Comparison of ENCODE assay signal across 23 mouse cellular contexts in the genomic region with DNA sequence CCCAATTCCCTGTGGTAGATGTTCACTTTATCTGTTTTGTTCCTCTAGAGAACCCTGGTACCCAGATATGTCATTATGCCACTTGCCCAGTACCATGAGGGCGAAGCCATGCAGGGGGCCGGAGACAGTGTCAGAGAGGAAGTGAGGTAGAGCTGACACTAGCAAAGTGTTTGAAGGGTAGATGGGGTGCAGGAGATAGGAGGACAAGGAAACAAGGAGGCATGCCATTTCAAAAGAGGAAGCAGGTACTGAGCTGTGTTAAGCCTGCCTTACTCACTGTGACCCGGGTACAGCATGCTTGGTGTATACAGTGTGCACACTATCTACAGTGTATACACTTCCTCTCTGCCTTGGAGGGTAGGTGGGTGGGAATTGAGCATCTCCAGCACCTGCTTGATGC. TPM values are rescaled to one million over a fixed set of nuclear protein-coding genes. Genes with fewer than 3 reads are reported as not detected.
DNase-seq lines count a peak whose midpoint lies in the region; ATAC-seq and TF ChIP-seq lines count a peak whose summit lies in the region.
"Had no signal": no experiment of that assay in that cellular context is flagged by ENCODE, and none has a peak within 500 bp of the region (broad histone marks: within the 10 kb centered on the region; RNA-seq: fewer than 3 reads in every experiment).

No protein-coding gene starts in this region.

- WGBS in liver, embryonic 14.5 days (ENCODE audit: insufficient replicate concordance), result 14% methylated on average over 3 of the region's 3 CpGs
- WGBS in liver, embryonic 12.5 days (ENCODE audit: insufficient replicate concordance), result 35% methylated on average over 3 of the region's 3 CpGs
- WGBS in midbrain, embryonic 14.5 days, result 95% methylated on average over 3 of the region's 3 CpGs

- no peak for TF ChIP-seq CTCF in liver, embryonic 14.5 days (IDR thresholded peaks at IDR 0.05; ENCODE audit: low read depth)

- H3K4me2 ChIP-seq in liver, embryonic 14.5 days (ENCODE audit: low read depth), result no peak overlapping the region
- H3K4me2 ChIP-seq in liver, embryonic 12.5 days, result no peak overlapping the region
- no peak overlapping the region for H3K4me2 ChIP-seq in midbrain, embryonic 14.5 days (ENCODE audit: low read length)
- H3K4me2 ChIP-seq: hindbrain, embryonic 14.5 days; midbrain, embryonic 11.5 days; stomach, embryonic 15.5 days had no signal

- ATAC-seq in liver, embryonic 14.5 days (ENCODE audit: insufficient read depth), result peak; percentile 28; the same call in 1 of the 2 replicates
- ATAC-seq in liver, embryonic 12.5 days, result no peak
- peak; percentile 91 for ATAC-seq in common myeloid progenitor, adult 5-6 weeks (replicated peaks; ENCODE audit: low read depth, poor library complexity, severe bottlenecking)
- ATAC-seq in megakaryocyte-erythroid progenitor cell, adult 5-6 weeks (replicated peaks; ENCODE audit: low FRiP score, low TSS enrichment, poor library complexity, severe bottlenecking), result peak; percentile 53; the same call in 1 of the 2 replicates
- no peak for ATAC-seq in midbrain, embryonic 14.5 days (ENCODE audit: low FRiP score, low TSS enrichment)
- ATAC-seq: forebrain, embryonic 16.5 days; intestine, postnatal 0 days had no signal

- H3K9ac ChIP-seq in liver, embryonic 14.5 days (replicated peaks), result no peak overlapping the region
- H3K9ac ChIP-seq in liver, embryonic 12.5 days, result no peak overlapping the region
- no peak overlapping the region for H3K9ac ChIP-seq in midbrain, embryonic 14.5 days (replicated peaks; ENCODE audit: low read length)
- H3K9ac ChIP-seq: hindbrain, embryonic 14.5 days; stomach, embryonic 15.5 days had no signal

- no peak for TF ChIP-seq EP300 in liver, embryonic 14.5 days (IDR thresholded peaks at IDR 0.05; ENCODE audit: low read depth)

- no peaks in the 10 kb centered on the region for H3K9me3 ChIP-seq in liver, embryonic 14.5 days (ENCODE audit: control insufficient read depth, low read length)
- H3K9me3 ChIP-seq in liver, embryonic 12.5 days (replicated peaks), result no peaks in the 10 kb centered on the region
- 0 out of 2 replicates have a peak, but pooled peaks cover 5% of the 10 kb centered on the region for H3K9me3 ChIP-seq in midbrain, embryonic 14.5 days (ENCODE audit: control insufficient read depth, low read length)
- H3K9me3 ChIP-seq: stomach, embryonic 15.5 days had no signal

- H3K27me3 ChIP-seq in liver, embryonic 14.5 days (ENCODE audit: control insufficient read depth, insufficient read depth, low read length), result no peaks in the 10 kb centered on the region
- H3K27me3 ChIP-seq in liver, embryonic 12.5 days (replicated peaks), result no peaks in the 10 kb centered on the region; the same call in 1 of the 2 replicates
- H3K27me3 ChIP-seq in midbrain, embryonic 14.5 days (ENCODE audit: control insufficient read depth, insufficient read depth, low read length), result no peaks in the 10 kb centered on the region
- H3K27me3 ChIP-seq: stomach, embryonic 15.5 days had no signal

- no peak overlapping the region for H3K4me3 ChIP-seq in liver, embryonic 14.5 days (ENCODE audit: insufficient read depth in 1 of 2, low read depth in 2 of 2, low read length in 2 of 2)
- no peak overlapping the region for H3K4me3 ChIP-seq in liver, embryonic 12.5 days
- H3K4me3 ChIP-seq in midbrain, embryonic 14.5 days (replicated peaks; ENCODE audit: low read depth, low read length), result no peak overlapping the region
- H3K4me3 ChIP-seq: embryonic facial prominence, embryonic 10.5 days; erythroblast, embryonic 14.5 days; limb, embryonic 10.5 days; stomach, embryonic 15.5 days had no signal

- peaks cover 0 to 3% of the 10 kb centered on the region in 2 experiments; a peak in 1 of 4 replicates for H3K4me1 ChIP-seq in liver, embryonic 14.5 days (replicated peaks; ENCODE audit: control insufficient read depth in 2 of 2, insufficient read depth in 2 of 2, low read length in 1 of 2)
- H3K4me1 ChIP-seq in liver, embryonic 12.5 days, result no peaks in the 10 kb centered on the region; the same call in 1 of the 2 replicates
- H3K4me1 ChIP-seq in midbrain, embryonic 14.5 days (ENCODE audit: control insufficient read depth, insufficient read depth, low read length), result no peaks in the 10 kb centered on the region

- no peaks in the 10 kb centered on the region for H3K36me3 ChIP-seq in liver, embryonic 14.5 days (replicated peaks; ENCODE audit: control insufficient read depth, insufficient read depth, low read depth)
- H3K36me3 ChIP-seq in liver, embryonic 12.5 days, result no peaks in the 10 kb centered on the region
- H3K36me3 ChIP-seq in midbrain, embryonic 14.5 days (ENCODE audit: control insufficient read depth, insufficient read depth, low read length), result no peaks in the 10 kb centered on the region

- H3K27ac ChIP-seq in liver, embryonic 14.5 days, result no peak overlapping the region
- H3K27ac ChIP-seq in liver, embryonic 12.5 days, result no peak overlapping the region
- H3K27ac ChIP-seq in midbrain, embryonic 14.5 days (replicated peaks; ENCODE audit: low read depth, low read length), result no peak overlapping the region
- H3K27ac ChIP-seq: embryonic facial prominence, embryonic 10.5 days; hindbrain, embryonic 14.5 days; limb, embryonic 10.5 days; stomach, embryonic 15.5 days had no signal

- DNase-seq in liver, embryonic 14.5 days (ENCODE audit: low read depth in 3 of 3, low spot score in 3 of 3), result no peak
- DNase-seq in CD4-positive helper T cell, adult 2 months (ENCODE audit: low read depth, low spot score), result peak; percentile 11
- DNase-seq in retina, postnatal 1 day, result no peak
- no peak for DNase-seq in left cerebral cortex, adult 8-10 months (ENCODE audit: low spot score in 2 of 2)
- no peak for DNase-seq in midbrain, embryonic 14.5 days
- DNase-seq: cerebellum, postnatal 14 days; gastrocnemius, postnatal 10 days; heart, postnatal 10 days; kidney, postnatal 36 days; lung, adult 2 months; right cerebral cortex, postnatal 25 days; thymus, postnatal 36 days had no signal

RNA-seq across cellular contexts. Expression of a gene that starts 32.1 kb away (rescaled TPM):
- 0.53 and 0.76 TPM in 2 replicates for polyA plus RNA-seq in liver, embryonic 14.5 days (2012; rRNA removed)
- polyA plus RNA-seq in liver, embryonic 14.5 days (2014; fragmentation: Nextera tagmentation; extraction: Ambion mirVana), result 0.94 and 1.3 TPM in 2 replicates
- polyA plus RNA-seq in liver, embryonic 12.5 days (2016; fragmentation: Nextera tagmentation; extraction: Ambion mirVana), result 2.3 and 2.4 TPM in 2 replicates
- 17.2 and 39.8 TPM in 2 replicates for total RNA-seq in common myeloid progenitor, adult 5-6 weeks (2017)
- not detected in 2 replicates for total RNA-seq in megakaryocyte-erythroid progenitor cell, adult 5-6 weeks (2014; fragmentation: Nextera tagmentation)
- 16.7 and 18.5 TPM in 2 replicates for total RNA-seq in megakaryocyte-erythroid progenitor cell, adult 5-6 weeks (2017)
- 1 to 10 TPM; 1.0 to 4.6 (median 2.5) TPM for total RNA-seq in left cerebral cortex, adult 8-10 months (2022)
- 0.70 and 1.8 TPM in 2 replicates for polyA plus RNA-seq in midbrain, embryonic 14.5 days (2014; fragmentation: Nextera tagmentation; extraction: Ambion mirVana)

Comparison
In these comparisons a context has a peak if more than half of its experiments do, and no peak if none do; other contexts are left out.
1. ATAC-seq: peak in liver, embryonic 14.5 days (single experiment), common myeloid progenitor, adult 5-6 weeks (single experiment) and megakaryocyte-erythroid progenitor cell, adult 5-6 weeks (single experiment); none in liver, embryonic 12.5 days (single experiment) and midbrain, embryonic 14.5 days (single experiment).